ENCODE assay signal across 16 mouse cellular contexts in genomic region chr17:4742314-4742713, GRCm38 (mm10).
"Had no signal": no experiment of that assay in that cellular context is flagged by ENCODE, and none has a peak within 500 bp of the region (broad histone marks: within the 10 kb centered on the region; RNA-seq: fewer than 3 reads in every experiment).

No protein-coding gene starts in this region.

- H3K4me3 ChIP-seq: intestine, embryonic 15.5 days; kidney, embryonic 15.5 days; limb, embryonic 12.5 days; lung, embryonic 15.5 days; midbrain, embryonic 13.5 days; myocyte; neural tube, embryonic 15.5 days; stomach, embryonic 15.5 days had no signal

- H3K9me3 ChIP-seq: intestine, embryonic 15.5 days; kidney, embryonic 15.5 days; limb, embryonic 12.5 days; lung, embryonic 15.5 days; midbrain, embryonic 13.5 days; neural tube, embryonic 15.5 days; stomach, embryonic 15.5 days had no signal

- H3K4me1 ChIP-seq: lung, embryonic 15.5 days had no signal

- H3K27me3 ChIP-seq: intestine, embryonic 15.5 days; kidney, embryonic 15.5 days; limb, embryonic 12.5 days; lung, embryonic 15.5 days; midbrain, embryonic 13.5 days; neural tube, embryonic 15.5 days; stomach, embryonic 15.5 days had no signal

- H3K27ac ChIP-seq: intestine, embryonic 15.5 days; kidney, embryonic 15.5 days; limb, embryonic 12.5 days; lung, embryonic 15.5 days; macrophage; midbrain, embryonic 13.5 days; neural tube, embryonic 15.5 days; stomach, embryonic 15.5 days had no signal

- DNase-seq: kidney, adult 18-20 months; kidney, postnatal 25 days; layer of hippocampus, adult 9-11 months; layer of hippocampus, postnatal 36 days; liver; lung, postnatal 14 days; thymus, postnatal 36 days had no signal

- H3K9ac ChIP-seq: intestine, embryonic 15.5 days; kidney, embryonic 15.5 days; limb, embryonic 12.5 days; lung, embryonic 15.5 days; midbrain, embryonic 13.5 days; neural tube, embryonic 15.5 days; stomach, embryonic 15.5 days had no signal

- H3K36me3 ChIP-seq: intestine, embryonic 15.5 days; kidney, embryonic 15.5 days; limb, embryonic 12.5 days; lung, embryonic 15.5 days; midbrain, embryonic 13.5 days; neural tube, embryonic 15.5 days; stomach, embryonic 15.5 days had no signal

- ATAC-seq: intestine, embryonic 15.5 days; midbrain, embryonic 13.5 days had no signal

- H3K4me2 ChIP-seq: intestine, embryonic 15.5 days; kidney, embryonic 15.5 days; limb, embryonic 12.5 days; lung, embryonic 15.5 days; midbrain, embryonic 13.5 days; neural tube, embryonic 15.5 days; stomach, embryonic 15.5 days had no signal
